Mouse (Mus musculus) stomach, embryonic 15.5 days (tissue): ENCODE results near the gene Cyb5r2. TPM values are rescaled to one million over a fixed set of nuclear protein-coding genes. Genes with fewer than 3 reads are reported as not detected.

Experiments
- ATAC-seq: fragments of 200-750 bp; cut with Nextera tagmentation; 2 replicates; pipeline ENCODE4 v1.8.0; 2017; ENCODE audit warnings: low read depth, moderate number of reproducible peaks, moderate TSS enrichment; ENCODE audit not compliant: insufficient read depth, low FRiP score
- H3K27ac ChIP-seq: fragments of 300-500 bp; sonication (generic); 2 replicates; pipeline ENCODE4 v1.5.1; 2015; ENCODE audit warnings: mild to moderate bottlenecking, inconsistent platforms
- H3K27me3 ChIP-seq: fragments of 300-500 bp; sonication (generic); replicated peaks from 2 replicates; pipeline ENCODE4 v1.6.1; 2015; ENCODE audit warnings: inconsistent platforms
- H3K36me3 ChIP-seq: fragments of 300-500 bp; sonication (generic); 2 replicates; pipeline ENCODE4 v1.6.1; 2015; ENCODE audit warnings: inconsistent platforms
- H3K4me1 ChIP-seq: fragments of 300-500 bp; sonication (generic); 2 replicates; pipeline ENCODE4 v1.6.1; 2015; ENCODE audit warnings: inconsistent platforms
- H3K4me2 ChIP-seq: fragments of 300-500 bp; sonication (generic); 2 replicates; pipeline ENCODE4 v1.6.1; 2015; ENCODE audit warnings: mild to moderate bottlenecking, inconsistent platforms
- H3K4me3 ChIP-seq: fragments of 300-500 bp; sonication (generic); replicated peaks from 2 replicates; pipeline ENCODE4 v1.5.1; 2015; ENCODE audit warnings: inconsistent platforms
- H3K9ac ChIP-seq: fragments of 300-500 bp; sonication (generic); 2 replicates; pipeline ENCODE4 v1.6.1; 2015; ENCODE audit warnings: inconsistent platforms
- H3K9me3 ChIP-seq: fragments of 300-500 bp; sonication (generic); 2 replicates; pipeline ENCODE4 v1.6.1; 2016; ENCODE audit warnings: inconsistent platforms
- WGBS: fragments of 180-500 bp; shearing (Covaris S2); methylation state at CpG from one replicate; pipeline ENCODE4 v1.1.7; 2015; 5-methylcytosine and 5-hydroxymethylcytosine counted together
- polyA plus RNA-seq: library from polyadenylated mRNA; unstranded; fragments of >200 nt; fragmentation: Nextera tagmentation; extraction: Ambion mirVana; gene quantifications from 2 replicates; pipeline ENCODE4 v1.2.1, GENCODE M21; 2015

The Cyb5r2 gene
- polyA plus RNA-seq, 1 experiment from 2014 or later: 0.18 TPM

- H3K9me3 ChIP-seq: no peaks in the 10 kb centered on the region
- no peak overlapping the region for H3K27ac ChIP-seq
- H3K9ac ChIP-seq: no peak overlapping the region
- WGBS: 79% methylated on average over 5 of the region's 5 CpGs
- H3K4me3 ChIP-seq: no peak overlapping the region
- peak; percentile 84; the same call in 1 of the 2 replicates for ATAC-seq
- H3K36me3 ChIP-seq: no peaks in the 10 kb centered on the region
- no peak overlapping the region for H3K4me2 ChIP-seq
- H3K4me1 ChIP-seq: no peaks in the 10 kb centered on the region
- no peaks in the 10 kb centered on the region for H3K27me3 ChIP-seq
Observed at GRCm38 (mm10) chr7:107714067-107714466, 43.8 kb downstream of the Cyb5r2 start.

GRCm38 (mm10) chr7:107712743-107713142 lies 45.1 kb downstream of the Cyb5r2 start:
- Histone ChIP-seq H3K9me3 (no peaks in the 10 kb centered on the region), H3K36me3 (no peaks in the 10 kb centered on the region), H3K27ac (no peak overlapping the region), H3K4me3 (no peak overlapping the region), H3K9ac (no peak overlapping the region), H3K27me3 (no peaks in the 10 kb centered on the region), H3K4me2 (no peak overlapping the region), H3K4me1 (peaks cover 7% of the 10 kb centered on the region)
- ATAC-seq: no peak
- 71% methylated on average over 6 of the region's 6 CpGs for WGBS

- peak; percentile 92 for ATAC-seq
- H3K4me3 ChIP-seq: peak overlapping the region; percentile 35
- peak overlapping the region; percentile 84 for H3K27ac ChIP-seq
- no peak overlapping the region for H3K9ac ChIP-seq
- H3K36me3 ChIP-seq: no peaks in the 10 kb centered on the region
- WGBS: 0% methylated on average over 10 of the region's 10 CpGs
- H3K4me2 ChIP-seq: peak overlapping the region; percentile 45
- H3K27me3 ChIP-seq: no peaks in the 10 kb centered on the region
- H3K4me1 ChIP-seq: peaks cover 7% of the 10 kb centered on the region
- H3K9me3 ChIP-seq: no peaks in the 10 kb centered on the region
Observed at GRCm38 (mm10) chr7:107708491-107709112, 49.2 kb downstream of the Cyb5r2 start.

- ATAC-seq: no peak
- Histone ChIP-seq H3K27ac (peak overlapping the region; percentile 84), H3K4me2 (no peak overlapping the region), H3K9me3 (no peaks in the 10 kb centered on the region), H3K27me3 (no peaks in the 10 kb centered on the region), H3K4me3 (no peak overlapping the region), H3K9ac (no peak overlapping the region), H3K36me3 (no peaks in the 10 kb centered on the region), H3K4me1 (peaks cover 7% of the 10 kb centered on the region)
- WGBS: 70% methylated on average over 9 of the region's 9 CpGs
Observed at GRCm38 (mm10) chr7:107707650-107708049, 50.2 kb downstream of the Cyb5r2 start.

GRCm38 (mm10) chr7:107705941-107706340 lies 51.9 kb downstream of the Cyb5r2 start:
- Histone ChIP-seq H3K27me3 (no peaks in the 10 kb centered on the region), H3K27ac (no peak overlapping the region), H3K36me3 (no peaks in the 10 kb centered on the region), H3K9me3 (no peaks in the 10 kb centered on the region), H3K4me3 (no peak overlapping the region), H3K4me2 (no peak overlapping the region), H3K9ac (no peak overlapping the region), H3K4me1 (peaks cover 7% of the 10 kb centered on the region)
- ATAC-seq: no peak
- WGBS: 63% methylated on average over 5 of the region's 5 CpGs

GRCm38 (mm10) chr7:107702461-107703380 lies 55.1 kb downstream of the Cyb5r2 start:
- no peak for ATAC-seq
- no peaks in the 10 kb centered on the region for H3K4me1 ChIP-seq
- no peak overlapping the region for H3K4me2 ChIP-seq
- no peaks in the 10 kb centered on the region for H3K9me3 ChIP-seq
- no peak overlapping the region for H3K9ac ChIP-seq
- H3K27ac ChIP-seq: peak overlapping the region; percentile 22; the same call in 1 of the 2 replicates
- H3K4me3 ChIP-seq: no peak overlapping the region
- 48% methylated on average over 13 of the region's 13 CpGs for WGBS
- H3K36me3 ChIP-seq: no peaks in the 10 kb centered on the region
- no peaks in the 10 kb centered on the region for H3K27me3 ChIP-seq

- Histone ChIP-seq H3K4me3 (no peak overlapping the region), H3K27ac (no peak overlapping the region), H3K4me2 (no peak overlapping the region), H3K9me3 (no peaks in the 10 kb centered on the region), H3K27me3 (no peaks in the 10 kb centered on the region), H3K9ac (no peak overlapping the region), H3K4me1 (no peaks in the 10 kb centered on the region), H3K36me3 (no peaks in the 10 kb centered on the region)
- 80% methylated on average over 5 of the region's 5 CpGs for WGBS
- ATAC-seq: no peak
Observed at GRCm38 (mm10) chr7:107700646-107701045, 57.2 kb downstream of the Cyb5r2 start.

GRCm38 (mm10) chr7:107699926-107700325 lies 57.9 kb downstream of the Cyb5r2 start:
- no peak; the same call in 1 of the 2 replicates for ATAC-seq
- Histone ChIP-seq H3K9me3 (no peaks in the 10 kb centered on the region), H3K4me3 (no peak overlapping the region), H3K4me2 (no peak overlapping the region), H3K27ac (no peak overlapping the region), H3K27me3 (no peaks in the 10 kb centered on the region), H3K4me1 (no peaks in the 10 kb centered on the region), H3K36me3 (no peaks in the 10 kb centered on the region), H3K9ac (no peak overlapping the region)
- 44% methylated on average over 1 of the region's 1 CpGs for WGBS

Other genes with a start within 250 kb of the Cyb5r2 start
- gene Olfml1, start 190.6 kb downstream of the Cyb5r2 start, polyA plus RNA-seq: 16.9 and 17.5 TPM in 2 replicates
- 13.0 and 13.7 TPM in 2 replicates for gene Ppfibp2, start 162.8 kb downstream of the Cyb5r2 start, polyA plus RNA-seq
- gene 5330417H12Rik, start 132.9 kb downstream of the Cyb5r2 start, polyA plus RNA-seq: not detected in 2 replicates
- not detected in 2 replicates for gene Ovch2, start 43.2 kb upstream of the Cyb5r2 start, polyA plus RNA-seq
- gene Olfr467, start 54.2 kb upstream of the Cyb5r2 start, polyA plus RNA-seq: not detected in 2 replicates
- not detected in 2 replicates for gene Olfr469, start 67.5 kb upstream of the Cyb5r2 start, polyA plus RNA-seq
- not detected in 2 replicates for gene Olfr470, start 89.5 kb upstream of the Cyb5r2 start, polyA plus RNA-seq
- 0.03 TPM in 1 of 2 replicates, not detected in the other for gene Olfr472, start 139.9 kb upstream of the Cyb5r2 start, polyA plus RNA-seq
- gene Olfr473, start 172.4 kb upstream of the Cyb5r2 start, polyA plus RNA-seq: not detected in 2 replicates
- not detected in 2 replicates for gene Olfr474, start 196.6 kb upstream of the Cyb5r2 start, polyA plus RNA-seq
- gene Olfr476, start 206.8 kb upstream of the Cyb5r2 start, polyA plus RNA-seq: not detected in 2 replicates
- gene Olfr477, start 228.7 kb upstream of the Cyb5r2 start, polyA plus RNA-seq: not detected in 2 replicates